Mouse (Mus musculus) kidney, adult 9 months (tissue): ENCODE data around the gene Olfm1.

Experiments
- DNase-seq: peaks from one replicate; pipeline ENCODE4 v3.0.0; 2022

Olfm1 gene

DNA sequence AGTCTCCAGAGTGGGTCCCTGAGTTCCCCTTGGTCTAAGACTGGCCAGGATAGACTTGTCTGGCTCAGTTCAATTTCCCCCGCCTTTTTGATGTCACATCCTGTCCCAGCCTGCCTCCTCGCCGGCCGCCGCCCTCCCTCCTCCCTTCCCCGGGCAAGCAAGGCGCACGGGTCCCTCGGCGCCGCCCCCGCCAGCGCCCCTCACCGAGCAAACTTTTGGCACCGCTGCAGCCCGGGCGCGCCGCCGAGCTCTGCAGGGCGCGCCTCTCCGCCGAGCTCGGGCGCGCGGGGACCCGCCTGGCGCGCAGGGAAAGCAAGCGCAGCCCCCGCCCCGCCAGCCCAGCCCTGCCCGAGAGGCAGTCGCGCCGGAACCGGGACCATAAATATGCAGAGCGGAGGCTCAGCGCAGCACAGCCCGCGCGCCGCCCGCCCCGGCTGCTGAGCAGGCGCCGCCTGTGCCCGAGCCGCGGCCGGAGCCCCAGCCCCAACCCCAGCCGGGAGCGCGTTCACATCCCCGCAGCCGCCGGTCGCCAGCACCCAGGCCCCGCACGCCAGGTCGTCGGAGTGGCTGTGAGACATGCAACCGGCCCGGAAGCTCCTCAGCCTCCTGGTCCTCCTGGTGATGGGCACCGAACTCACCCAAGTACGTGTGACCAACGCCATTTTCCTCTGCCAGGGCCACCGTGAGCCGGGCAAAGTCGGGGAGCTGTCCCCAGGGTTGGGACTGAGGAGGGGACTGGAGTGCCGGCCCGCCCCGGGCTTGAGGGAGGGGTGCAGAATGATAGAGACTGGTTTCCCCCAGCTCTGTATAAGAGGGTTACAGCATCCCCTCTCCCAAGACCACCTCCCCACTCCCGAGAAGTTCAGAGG, at the start of gene Olfm1:
Olfm1 (plus strand) TSS at position 172 of the 869 bp plus-strand sequence.
- DNase-seq, result peak; percentile 27

DNA sequence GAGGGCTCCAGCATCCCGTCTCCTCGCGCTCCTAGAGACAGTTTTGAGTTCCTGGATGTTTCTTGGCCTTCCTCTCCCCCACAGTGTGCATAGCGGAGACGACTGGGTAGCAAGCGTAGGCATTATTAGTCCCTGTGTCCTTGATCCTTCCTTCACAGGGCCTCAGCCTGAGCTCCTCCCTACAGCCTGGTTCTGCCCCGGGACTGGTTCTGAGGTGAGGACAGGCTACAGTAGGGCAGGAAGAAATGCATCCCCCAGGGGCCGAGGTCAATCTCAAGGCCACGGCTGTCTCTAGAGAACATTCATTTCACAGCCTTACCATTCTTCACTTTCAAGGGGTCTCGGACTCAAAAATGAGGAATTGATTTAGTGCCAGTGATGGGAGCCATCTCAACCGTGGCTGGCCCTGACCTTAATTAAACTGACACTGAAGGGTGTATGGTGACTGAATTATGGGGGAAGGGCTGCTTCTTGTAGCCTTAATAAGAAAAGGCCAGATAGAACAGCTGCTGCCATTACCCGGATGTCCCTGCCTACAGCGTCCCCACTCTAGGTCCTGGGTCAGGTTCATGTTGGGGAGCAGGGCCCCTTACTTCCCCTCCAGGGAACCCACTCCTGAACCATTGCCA, 49.3 kb upstream of the Olfm1 start:
- no peak for DNase-seq

DNA sequence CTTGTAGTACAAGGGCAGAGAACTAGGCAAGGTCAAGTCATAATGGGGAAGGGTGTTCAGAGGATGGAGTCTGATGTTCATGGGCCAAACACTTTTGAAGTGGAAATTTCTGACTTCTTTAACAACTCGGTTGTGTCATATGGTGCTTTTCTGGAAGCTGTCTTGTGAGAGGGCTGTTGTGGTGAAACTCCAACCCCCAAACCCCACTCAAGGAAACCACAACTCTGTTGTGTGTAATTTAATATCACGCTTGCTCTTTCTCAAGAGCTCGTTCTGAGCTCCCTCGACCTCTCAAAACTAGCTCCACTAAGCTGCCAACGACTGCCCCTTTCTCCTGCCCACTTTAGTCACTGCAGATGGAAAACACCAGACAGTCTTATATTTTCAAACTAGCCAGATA, 47.1 kb upstream of the Olfm1 start:
- no peak for DNase-seq

DNA sequence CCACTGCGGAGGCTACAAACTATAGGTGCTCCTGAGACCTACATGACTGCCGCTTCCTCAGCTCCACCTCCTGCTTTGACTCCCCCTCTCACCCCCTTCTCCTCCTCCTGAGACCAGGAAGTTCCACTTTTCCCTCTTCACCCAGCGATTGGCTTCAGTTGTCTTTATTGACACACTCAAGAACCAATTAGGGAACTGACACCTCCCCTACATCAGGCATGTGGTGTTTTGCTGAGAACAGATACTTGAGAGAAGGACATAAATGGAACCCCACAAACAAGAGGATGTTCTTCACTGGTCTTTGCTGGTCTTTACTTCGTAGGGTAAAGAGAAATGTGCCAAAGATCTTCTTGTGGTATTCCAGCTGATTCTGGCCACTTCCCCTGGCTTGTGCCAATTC, 46.6 kb upstream of the Olfm1 start:
- DNase-seq, result no peak

DNA sequence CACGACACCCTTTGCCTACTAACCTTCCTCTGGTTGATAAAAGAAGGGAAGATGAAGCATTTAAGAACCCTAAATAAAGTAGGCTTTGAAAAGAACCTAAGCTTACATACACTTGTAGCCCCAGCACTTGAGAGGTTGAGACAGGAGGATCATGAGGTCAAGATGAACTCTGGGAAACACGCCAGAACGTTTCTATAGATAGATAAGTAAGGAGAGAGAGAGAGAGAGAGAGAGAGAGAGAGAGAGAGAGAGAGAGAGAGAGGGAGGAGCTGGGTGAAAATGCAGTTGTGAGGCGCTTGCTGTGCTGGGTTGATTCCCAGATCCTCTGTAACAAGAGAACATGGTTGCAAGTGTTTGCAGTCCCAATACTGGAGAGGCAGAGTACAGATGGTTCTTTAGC, 46.1 kb upstream of the Olfm1 start:
- no peak for DNase-seq

DNA sequence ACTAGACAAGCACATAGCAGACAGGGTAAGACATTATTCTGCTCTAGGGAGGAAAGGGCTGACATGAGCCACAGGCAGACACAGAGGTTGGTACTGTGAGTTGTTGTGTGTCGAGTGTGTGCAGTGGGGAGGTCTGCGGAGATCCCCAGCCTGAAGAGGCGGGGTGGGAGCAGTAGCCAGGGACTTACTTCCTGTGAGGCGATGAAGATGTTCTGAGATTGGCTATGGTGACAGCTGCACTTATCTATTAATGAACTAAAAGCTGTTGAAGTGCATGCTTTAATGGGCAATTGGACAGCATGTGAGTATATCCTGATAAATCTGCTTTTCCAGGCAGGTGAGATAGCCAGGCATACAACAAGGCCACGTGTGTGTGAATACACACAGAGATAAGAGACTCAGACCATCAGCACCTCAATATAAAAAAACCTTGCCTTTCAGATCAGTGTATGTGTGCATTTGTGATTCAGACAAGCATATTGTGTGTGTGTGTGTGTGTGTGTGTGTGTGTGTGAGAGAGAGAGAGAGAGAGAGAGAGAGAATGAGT, 45.5 kb upstream of the Olfm1 start:
- DNase-seq, result no peak

DNA sequence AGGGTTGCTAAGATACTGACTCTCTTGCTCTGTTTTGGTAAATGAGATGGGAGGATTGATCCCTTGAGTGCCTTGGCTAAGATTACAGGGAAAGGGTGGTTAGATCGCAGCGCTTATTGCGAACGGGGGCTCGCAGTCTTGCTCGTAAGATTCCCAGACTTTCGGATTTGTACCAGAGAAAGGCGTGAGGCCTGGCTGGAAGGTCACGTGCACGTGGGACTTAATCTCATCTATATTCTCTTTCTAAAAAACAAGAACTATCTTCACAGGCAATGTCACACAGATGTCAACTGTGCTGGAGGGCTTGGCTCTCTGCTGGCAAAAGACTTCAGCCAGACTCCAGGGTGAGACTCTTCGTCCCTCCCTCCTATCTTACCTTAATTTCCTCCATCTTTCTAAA, 43.1 kb upstream of the Olfm1 start:
- DNase-seq, result no peak

DNA sequence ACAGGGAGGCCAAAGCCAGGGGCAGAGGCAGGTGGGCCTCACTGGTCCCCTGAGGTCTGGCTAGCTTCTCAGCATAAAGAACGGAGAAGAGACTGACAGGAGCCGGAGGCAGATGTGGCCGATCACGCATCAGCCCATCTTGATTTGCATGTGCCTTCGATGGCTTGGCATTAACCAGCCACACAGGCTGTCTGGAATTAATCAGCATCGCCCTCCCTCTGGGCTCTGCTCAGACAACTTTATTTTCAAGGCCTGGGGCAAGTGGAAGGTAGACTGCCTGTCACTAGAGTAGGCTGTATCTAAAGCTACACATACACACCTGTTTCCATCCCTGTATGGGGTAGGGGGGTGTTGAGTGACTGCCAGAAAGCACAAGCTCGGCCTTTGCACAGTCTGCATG, 32.2 kb upstream of the Olfm1 start:
- DNase-seq, result no peak

DNA sequence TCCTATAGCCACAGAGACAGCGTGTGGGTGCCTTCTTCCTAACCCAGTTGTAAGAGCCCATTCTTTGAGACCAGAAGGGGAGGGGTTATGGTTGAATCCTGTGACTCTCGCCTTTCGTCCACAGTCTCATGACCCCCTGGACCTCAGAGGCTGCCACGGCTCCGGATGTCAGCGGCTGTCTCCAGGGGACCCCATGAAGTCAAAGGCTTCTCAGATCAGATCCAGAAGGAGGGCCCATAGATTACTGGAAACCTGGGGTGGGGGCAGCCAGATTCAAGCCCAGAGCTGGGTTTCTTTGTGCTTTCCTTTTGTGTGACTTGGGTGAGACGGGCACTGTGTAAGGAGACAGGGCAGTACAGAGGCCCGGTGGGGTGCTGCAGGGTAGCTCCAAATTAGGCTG, 27.2 kb upstream of the Olfm1 start:
- peak; percentile 18 for DNase-seq

DNA sequence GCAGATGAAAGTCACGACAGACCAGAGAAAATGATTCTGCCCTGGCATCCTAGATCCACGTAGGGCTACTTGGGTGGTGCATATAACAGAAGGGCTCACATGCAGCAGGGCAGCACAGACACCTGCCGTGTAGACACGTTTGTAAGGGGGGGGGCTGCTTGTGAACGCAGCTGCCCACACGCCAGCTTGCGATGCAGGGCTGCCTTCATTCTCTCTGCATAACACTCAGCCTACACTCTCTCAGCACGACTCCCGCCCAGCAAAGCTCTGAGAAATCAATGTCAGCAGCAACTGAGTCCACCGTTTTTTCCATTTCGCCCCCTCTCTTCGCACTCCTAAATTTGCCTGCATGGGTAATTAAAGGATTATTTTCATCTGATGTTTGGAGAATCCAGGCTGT, 23.5 kb upstream of the Olfm1 start:
- no peak for DNase-seq

DNA sequence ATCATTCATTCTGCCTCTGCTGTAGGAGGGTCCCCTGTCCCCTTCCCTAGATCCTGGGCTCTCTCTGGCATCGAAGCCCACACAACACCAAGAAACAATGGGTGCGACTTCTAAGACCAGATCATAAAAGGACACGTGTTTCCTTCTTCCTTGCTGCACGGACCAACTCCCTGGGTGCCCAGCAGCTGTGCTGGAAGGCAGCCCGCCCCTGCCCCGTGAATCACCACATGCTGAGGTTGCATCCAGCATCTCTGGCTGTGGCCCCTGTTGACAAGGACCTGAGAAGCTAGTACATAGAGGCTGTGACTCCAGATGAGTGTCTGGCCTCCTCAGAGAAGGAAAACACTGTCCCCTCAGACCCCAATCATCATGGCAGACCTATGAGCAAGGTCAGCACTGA, 20.8 kb upstream of the Olfm1 start:
- DNase-seq, result no peak

DNA sequence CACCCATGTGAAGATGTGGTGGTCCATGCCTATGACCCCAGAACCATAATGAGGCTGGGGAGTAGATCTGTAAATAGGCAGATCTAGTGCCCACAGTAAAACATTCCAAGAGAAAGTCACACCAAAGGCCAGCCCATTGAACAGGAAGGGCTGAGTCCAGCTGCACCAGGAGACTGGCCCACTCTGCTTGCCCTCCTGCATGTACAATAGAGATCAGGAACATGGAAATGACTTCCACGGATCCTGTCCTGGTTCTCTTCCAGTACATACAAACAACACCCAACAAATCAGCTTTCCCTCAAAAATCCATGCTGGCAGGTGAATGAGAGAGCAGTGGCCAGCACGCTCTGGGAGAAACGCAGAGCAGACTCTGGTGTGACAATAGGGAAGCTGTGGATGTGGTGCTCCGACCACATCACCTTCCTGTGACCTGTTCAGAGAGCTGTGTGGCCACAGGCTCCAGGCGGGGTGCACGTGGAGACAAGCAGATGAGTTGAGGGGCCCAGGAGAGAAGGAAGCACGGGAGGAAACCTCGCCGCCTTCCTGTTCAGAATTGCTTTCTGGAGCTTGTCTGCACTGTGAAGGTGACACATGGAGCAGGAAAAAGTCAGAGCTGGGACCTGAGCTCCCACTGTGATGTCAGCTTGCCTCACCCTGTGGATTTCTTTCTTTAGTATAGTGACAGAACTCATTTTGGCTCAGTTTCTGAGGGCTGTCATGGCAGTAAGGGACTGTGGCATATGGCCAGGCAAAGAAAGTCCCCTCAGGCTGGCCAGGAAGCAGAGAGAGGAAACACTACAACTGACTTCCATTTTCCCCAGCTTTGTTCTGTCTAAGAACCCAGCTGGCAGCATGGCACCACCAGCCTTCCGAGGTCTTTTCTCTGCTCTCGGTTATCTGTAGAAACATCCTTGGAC, 19.3 kb upstream of the Olfm1 start:
- no peak for DNase-seq

DNA sequence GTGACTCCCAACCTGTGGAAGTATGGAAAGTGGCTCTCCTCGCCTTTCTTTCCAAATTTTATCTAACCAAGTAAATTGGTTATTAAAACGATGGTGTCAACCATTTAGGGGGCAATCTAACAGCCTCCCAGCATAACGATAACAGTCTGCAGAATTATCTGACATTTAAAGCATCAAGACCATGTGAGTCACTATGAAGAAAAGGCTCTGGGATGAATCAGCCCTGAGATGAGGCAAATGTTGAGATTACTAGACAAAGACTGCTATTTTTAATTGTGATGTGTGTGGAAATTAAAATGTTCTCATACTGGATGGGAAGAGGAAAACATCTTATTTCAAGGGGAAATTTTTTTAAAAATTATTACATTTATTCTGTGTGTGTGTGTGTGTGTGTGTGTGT, 18.4 kb upstream of the Olfm1 start:
- DNase-seq, result no peak

DNA sequence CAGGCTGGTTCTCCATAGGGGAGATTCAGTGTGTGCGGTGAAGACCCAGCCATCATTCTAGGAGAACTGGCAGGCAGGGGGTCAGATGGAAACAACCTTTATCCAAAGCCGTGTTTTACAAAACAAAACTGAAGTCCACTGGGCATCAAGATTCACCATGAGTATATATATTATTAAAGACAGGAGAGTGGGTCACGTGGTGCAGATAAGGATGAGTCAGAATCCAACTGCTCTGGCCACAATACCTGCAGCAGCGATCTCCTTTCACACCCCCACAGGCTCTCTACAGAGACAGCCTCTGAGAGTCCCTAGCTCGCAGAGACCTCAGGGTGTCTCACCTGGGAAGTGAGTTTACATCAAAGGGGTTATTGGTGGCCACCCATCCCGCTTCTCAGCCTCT, 14.2 kb upstream of the Olfm1 start:
- DNase-seq, result no peak

DNA sequence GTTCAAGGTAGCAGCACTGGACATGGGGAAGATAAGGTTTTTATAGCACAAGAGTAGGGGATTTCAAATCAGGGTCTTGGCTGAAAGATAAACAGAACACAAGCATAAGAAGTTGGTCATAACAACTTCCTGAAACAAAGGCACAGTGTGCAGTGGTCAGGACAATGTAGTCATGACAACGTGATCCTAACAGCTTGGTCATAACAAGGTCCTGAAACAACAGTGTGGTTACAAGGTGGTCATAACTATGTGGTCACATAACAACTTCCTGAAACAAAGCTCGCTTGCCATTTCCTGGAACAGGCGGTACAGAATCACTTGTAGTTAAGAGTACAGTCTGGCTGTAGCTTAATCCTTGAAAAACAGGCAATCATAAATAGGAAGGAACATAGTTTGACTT, 12.7 kb upstream of the Olfm1 start:
- DNase-seq, result no peak

DNA sequence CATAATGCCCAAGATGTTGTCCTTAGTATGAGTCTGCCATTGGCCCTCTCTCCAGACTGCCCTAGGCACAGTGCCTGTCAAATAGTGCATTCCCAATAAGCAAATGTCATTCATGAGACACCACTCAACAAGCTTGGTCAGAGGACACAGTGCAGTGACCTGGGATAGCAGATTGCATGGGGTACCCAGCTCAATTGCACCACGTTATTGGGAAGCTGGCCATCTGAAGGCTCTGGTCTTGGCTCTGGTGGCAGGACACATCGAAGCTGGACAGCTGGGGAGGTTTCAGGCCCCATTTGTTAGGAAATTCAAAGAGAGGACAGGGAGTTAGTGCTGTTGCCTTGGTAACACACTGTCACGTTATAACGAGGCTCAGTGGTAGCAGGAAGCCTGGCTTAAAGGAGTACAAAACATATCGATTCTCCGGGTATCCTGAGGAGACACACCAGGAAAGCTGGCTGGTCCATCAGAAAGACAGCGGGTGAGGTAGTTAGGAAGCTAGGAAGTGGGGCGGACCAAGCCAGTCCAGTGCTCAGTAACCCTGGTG, 4.3 kb upstream of the Olfm1 start:
- no peak for DNase-seq

DNA sequence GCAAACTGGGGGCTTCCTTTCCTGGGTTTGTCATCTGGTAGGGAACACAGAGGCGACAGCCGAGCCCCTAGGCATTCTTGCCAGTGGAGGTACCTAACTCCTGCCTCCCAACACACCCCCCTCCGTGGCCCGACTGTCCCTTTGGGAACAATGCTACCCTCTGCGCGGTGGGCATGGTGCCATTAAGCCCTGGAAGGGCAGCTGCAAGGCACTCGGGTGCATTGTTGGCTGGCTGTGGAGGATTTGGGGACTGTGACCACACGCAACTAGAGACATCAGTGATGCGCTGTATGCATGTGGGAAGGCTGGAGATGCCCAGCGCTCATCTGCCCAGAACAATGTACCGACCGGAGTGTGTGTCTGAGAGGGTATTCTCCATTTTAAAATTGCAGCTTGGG, 897 bp downstream of the Olfm1 start:
- DNase-seq, result no peak

DNA sequence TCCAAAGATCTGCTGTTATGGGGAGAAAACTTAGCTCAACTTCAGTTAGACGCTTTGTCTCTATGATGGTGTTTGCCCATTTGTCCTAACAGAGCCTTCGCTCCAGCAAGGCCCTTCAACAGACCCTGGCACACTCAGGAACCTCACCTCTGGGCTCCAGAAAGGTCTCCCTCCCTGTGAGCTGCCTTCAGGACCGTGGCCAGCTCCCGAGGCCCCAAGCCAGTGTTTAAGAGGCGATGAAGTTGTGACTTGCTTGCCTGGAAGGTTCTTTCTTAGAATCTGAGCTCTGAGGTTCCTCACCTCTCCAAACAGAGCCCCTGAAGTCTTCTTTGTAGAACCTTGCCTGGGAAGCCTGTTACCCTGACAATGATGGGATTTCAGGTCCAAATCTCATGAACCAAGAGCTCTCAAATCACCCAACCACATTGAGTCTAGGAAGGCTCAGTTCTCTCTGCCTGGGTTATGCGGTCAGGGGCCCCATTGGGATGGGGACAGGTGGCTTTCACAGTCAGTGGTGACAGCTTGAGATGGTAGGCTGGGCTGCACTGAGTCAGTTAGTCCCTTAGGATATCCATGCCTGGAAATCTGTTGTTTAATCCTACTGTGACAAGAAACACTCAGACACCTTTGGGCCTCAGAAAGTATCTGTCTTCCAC, 2.3 kb downstream of the Olfm1 start:
- DNase-seq, result no peak

DNA sequence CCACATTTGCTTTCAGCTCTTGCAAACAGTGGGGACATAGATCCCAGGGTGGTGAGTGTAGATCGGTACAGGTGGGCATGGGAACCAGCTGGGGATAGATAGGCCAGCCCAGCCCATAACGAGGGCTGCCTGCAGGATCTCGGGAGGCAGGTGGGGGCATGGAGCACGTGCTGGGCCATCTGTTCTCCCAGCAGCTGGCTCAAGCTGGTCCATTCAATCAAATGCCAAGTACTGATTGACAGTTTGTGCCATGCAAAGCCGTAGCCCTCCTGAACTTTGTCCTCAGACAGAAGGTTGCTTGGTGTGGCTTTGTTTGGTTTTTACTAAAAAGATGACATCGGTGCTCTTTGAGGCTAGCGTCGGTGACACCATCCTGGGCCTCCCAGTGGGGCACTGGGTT, 2.9 kb downstream of the Olfm1 start:
- no peak for DNase-seq

DNA sequence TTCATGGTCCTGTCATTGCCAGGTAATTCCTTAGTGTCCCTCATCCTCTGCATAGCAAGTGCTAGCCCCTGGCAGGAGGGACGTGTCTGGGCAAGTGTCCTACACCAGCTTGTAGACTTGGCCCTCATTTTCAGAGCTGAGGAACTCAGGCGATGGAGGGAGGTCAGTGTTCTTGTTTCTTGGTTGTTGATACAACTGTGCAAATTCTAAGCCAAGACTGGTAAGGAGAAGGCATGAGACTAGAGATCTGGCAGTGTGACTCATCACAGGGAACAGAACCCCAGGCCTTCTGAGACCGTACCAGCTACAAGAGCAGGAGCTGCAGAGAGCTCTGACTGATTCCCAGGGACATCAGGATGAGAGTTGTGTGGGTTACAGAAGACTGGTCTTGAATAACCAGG, 8.6 kb downstream of the Olfm1 start:
- DNase-seq, result no peak

DNA sequence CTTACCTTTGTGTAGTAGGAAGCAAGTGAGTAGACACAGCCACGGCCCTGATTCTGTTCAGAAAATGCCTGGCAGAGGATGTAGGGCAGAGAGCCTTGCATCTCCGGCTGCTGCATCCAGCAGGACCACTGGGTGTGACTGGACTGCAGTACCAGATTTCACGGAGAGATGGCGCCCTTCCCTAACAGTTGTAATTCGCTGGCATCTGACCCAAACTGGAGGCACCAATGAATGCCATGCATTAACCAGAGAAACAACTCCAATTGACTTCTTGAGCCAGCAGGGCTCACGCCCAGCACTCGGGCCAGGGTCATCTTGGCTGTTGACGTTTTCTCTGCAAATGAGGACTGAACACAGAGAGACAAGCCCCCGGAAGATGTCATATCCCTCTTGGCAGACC, 11.4 kb downstream of the Olfm1 start:
- DNase-seq, result peak; percentile 92

DNA sequence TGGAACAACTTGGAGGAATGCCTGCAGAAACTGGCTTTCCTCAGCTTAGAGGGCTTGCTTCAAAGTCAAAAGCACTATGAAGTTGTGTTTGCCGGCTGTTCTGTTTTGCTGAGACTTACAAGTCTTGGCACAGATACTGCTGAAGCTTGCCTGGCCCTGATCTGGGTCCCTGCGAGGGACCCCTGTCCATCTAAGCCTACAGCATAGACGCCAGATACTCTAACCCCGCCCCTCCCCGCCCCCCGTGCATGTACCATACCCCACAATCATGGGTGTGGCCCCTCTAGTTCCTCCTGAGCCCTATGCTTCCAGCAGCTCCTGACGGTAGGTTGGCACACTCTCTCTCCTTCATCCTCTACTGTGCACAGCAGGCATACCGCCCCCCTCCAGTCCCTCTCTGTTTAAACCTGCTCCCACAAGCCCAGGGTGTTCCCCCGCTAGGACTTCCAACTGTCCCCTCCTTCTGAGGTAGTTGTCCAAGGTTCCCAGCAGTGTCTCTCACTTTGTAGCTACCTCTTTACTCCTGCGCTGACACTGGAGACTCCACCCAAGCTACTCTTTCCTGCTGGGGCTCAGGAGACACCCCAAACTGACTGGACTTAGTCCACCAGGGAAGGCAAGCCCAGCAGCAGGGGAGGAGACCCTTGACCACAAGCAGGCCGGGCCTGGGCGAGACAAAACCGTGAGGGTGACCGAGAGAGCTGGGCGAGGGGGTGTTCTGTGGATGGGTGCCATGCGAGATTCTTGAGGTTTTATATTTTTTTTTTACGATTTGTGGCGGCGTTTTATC, 12.1 kb downstream of the Olfm1 start:
- DNase-seq, result no peak
